Comparison of ENCODE assay signal across 21 mouse cellular contexts in the genomic region with DNA sequence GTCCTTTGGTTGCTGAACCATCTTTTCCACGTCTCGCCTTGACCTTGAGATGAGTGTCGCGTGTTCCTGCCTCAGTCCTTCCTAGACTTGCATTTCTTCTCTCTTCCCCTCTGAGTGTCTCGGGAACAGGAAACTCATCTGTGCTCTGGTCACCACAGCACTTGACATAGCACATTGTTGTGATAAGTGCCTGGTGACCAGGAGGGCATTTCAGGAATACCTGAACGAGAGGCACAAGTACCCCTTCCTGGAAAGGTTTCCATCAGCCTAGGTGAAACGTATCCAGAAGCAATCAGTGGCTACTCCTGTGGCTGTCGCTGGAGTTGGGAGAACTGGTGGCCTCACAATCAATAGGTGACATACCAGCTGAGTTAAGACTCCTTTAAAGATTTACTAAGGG. TPM values are rescaled to one million over a fixed set of nuclear protein-coding genes. Genes with fewer than 3 reads are reported as not detected.
DNase-seq lines count a peak whose midpoint lies in the region; ATAC-seq and TF ChIP-seq lines count a peak whose summit lies in the region.
"Had no signal": no experiment of that assay in that cellular context is flagged by ENCODE, and none has a peak within 500 bp of the region (broad histone marks: within the 10 kb centered on the region; RNA-seq: fewer than 3 reads in every experiment).

No protein-coding gene starts in this region.

- 20% methylated on average over 8 of the region's 8 CpGs for WGBS in heart, embryonic 11.5 days (ENCODE audit: insufficient replicate concordance)
- 15% methylated on average over 8 of the region's 8 CpGs for WGBS in heart, postnatal 0 days
- WGBS in liver, postnatal 0 days (ENCODE audit: insufficient replicate concordance): 40% methylated on average over 8 of the region's 8 CpGs
- 29% methylated on average over 8 of the region's 8 CpGs for WGBS in liver, embryonic 12.5 days (ENCODE audit: insufficient replicate concordance)

- H3K4me2 ChIP-seq in heart, embryonic 11.5 days: peak overlapping the region; percentile 41
- H3K4me2 ChIP-seq in heart, postnatal 0 days (ENCODE audit: low read depth, low read length): peak overlapping the region; percentile 32
- H3K4me2 ChIP-seq in liver, postnatal 0 days (ENCODE audit: low read depth, low read length): no peak overlapping the region
- H3K4me2 ChIP-seq in liver, embryonic 12.5 days: no peak overlapping the region
- H3K4me2 ChIP-seq: forebrain, embryonic 15.5 days; hindbrain, embryonic 13.5 days; midbrain, embryonic 12.5 days; neural tube, embryonic 15.5 days had no signal

- ATAC-seq in heart, embryonic 11.5 days (replicated peaks; ENCODE audit: insufficient number of reproducible peaks, low FRiP score, low TSS enrichment): no peak
- no peak for ATAC-seq in heart, postnatal 0 days (ENCODE audit: insufficient read depth, low read depth)
- no peak for ATAC-seq in liver, postnatal 0 days
- ATAC-seq in liver, embryonic 12.5 days: no peak
- ATAC-seq: forebrain, embryonic 15.5 days had no signal

- H3K27ac ChIP-seq in heart, embryonic 11.5 days (ENCODE audit: low read depth, low read length): peak overlapping the region; percentile 58
- peak overlapping the region; percentile 64; the same call in 1 of the 2 replicates for H3K27ac ChIP-seq in heart, postnatal 0 days (ENCODE audit: low read depth)
- H3K27ac ChIP-seq in liver, postnatal 0 days (ENCODE audit: low read depth): peak overlapping the region; percentile 29; the same call in 1 of the 2 replicates
- no peak overlapping the region for H3K27ac ChIP-seq in liver, embryonic 12.5 days
- H3K27ac ChIP-seq: forebrain, embryonic 15.5 days; hindbrain, embryonic 13.5 days; midbrain, embryonic 12.5 days; neural tube, embryonic 15.5 days had no signal

- no peaks in the 10 kb centered on the region for H3K27me3 ChIP-seq in heart, embryonic 11.5 days (ENCODE audit: control insufficient read depth, insufficient read depth, low read length)
- no peaks in the 10 kb centered on the region for H3K27me3 ChIP-seq in heart, postnatal 0 days (ENCODE audit: control insufficient read depth, insufficient read depth, low read length)
- H3K27me3 ChIP-seq in liver, postnatal 0 days (ENCODE audit: insufficient read depth, low read length): no peaks in the 10 kb centered on the region
- H3K27me3 ChIP-seq in liver, embryonic 12.5 days (replicated peaks): no peaks in the 10 kb centered on the region
- H3K27me3 ChIP-seq: forebrain, embryonic 15.5 days; hindbrain, embryonic 13.5 days; midbrain, embryonic 12.5 days; neural tube, embryonic 15.5 days had no signal

- H3K9ac ChIP-seq in heart, embryonic 11.5 days (ENCODE audit: low read depth, low read length): no peak overlapping the region
- H3K9ac ChIP-seq in heart, postnatal 0 days (replicated peaks; ENCODE audit: low read depth, low read length): 0 out of 2 replicates have a peak overlapping the region, but pooled peaks have one; percentile 37
- no peak overlapping the region for H3K9ac ChIP-seq in liver, postnatal 0 days (replicated peaks)
- no peak overlapping the region for H3K9ac ChIP-seq in liver, embryonic 12.5 days
- H3K9ac ChIP-seq: forebrain, embryonic 15.5 days; hindbrain, embryonic 13.5 days; midbrain, embryonic 12.5 days; neural tube, embryonic 15.5 days had no signal

- H3K4me3 ChIP-seq in heart, embryonic 11.5 days (ENCODE audit: low read depth, low read length): no peak overlapping the region
- H3K4me3 ChIP-seq in heart, postnatal 0 days (ENCODE audit: low read depth, low read length): no peak overlapping the region
- no peak overlapping the region for H3K4me3 ChIP-seq in liver, postnatal 0 days (ENCODE audit: low read depth, low read length)
- no peak overlapping the region for H3K4me3 ChIP-seq in liver, embryonic 12.5 days
- H3K4me3 ChIP-seq: forebrain, embryonic 15.5 days; hindbrain, embryonic 13.5 days; midbrain, embryonic 12.5 days; neural tube, embryonic 15.5 days had no signal

- TF ChIP-seq CTCF in heart, postnatal 0 days (IDR thresholded peaks at IDR 0.05; ENCODE audit: low read depth): no peak
- no peak for TF ChIP-seq CTCF in liver, postnatal 0 days (IDR thresholded peaks at IDR 0.05; ENCODE audit: low read depth)

- no peaks in the 10 kb centered on the region for H3K36me3 ChIP-seq in heart, embryonic 11.5 days (ENCODE audit: control insufficient read depth, insufficient read depth, low read length)
- no peaks in the 10 kb centered on the region for H3K36me3 ChIP-seq in heart, postnatal 0 days (replicated peaks; ENCODE audit: control insufficient read depth, insufficient read depth, low read length)
- no peaks in the 10 kb centered on the region for H3K36me3 ChIP-seq in liver, postnatal 0 days (replicated peaks; ENCODE audit: insufficient read depth, low read length)
- H3K36me3 ChIP-seq in liver, embryonic 12.5 days: no peaks in the 10 kb centered on the region
- H3K36me3 ChIP-seq: forebrain, embryonic 15.5 days; hindbrain, embryonic 13.5 days; midbrain, embryonic 12.5 days; neural tube, embryonic 15.5 days had no signal

- TF ChIP-seq EP300 in heart, postnatal 0 days (IDR thresholded peaks at IDR 0.05; ENCODE audit: low read depth): no peak
- TF ChIP-seq EP300 in liver, postnatal 0 days (IDR thresholded peaks at IDR 0.05; ENCODE audit: low read depth): no peak

- H3K9me3 ChIP-seq in heart, embryonic 11.5 days (replicated peaks; ENCODE audit: control insufficient read depth, low read length): no peaks in the 10 kb centered on the region
- H3K9me3 ChIP-seq in heart, postnatal 0 days (replicated peaks; ENCODE audit: control insufficient read depth, low read length): no peaks in the 10 kb centered on the region
- no peaks in the 10 kb centered on the region for H3K9me3 ChIP-seq in liver, postnatal 0 days (ENCODE audit: low read length)
- H3K9me3 ChIP-seq in liver, embryonic 12.5 days (replicated peaks): no peaks in the 10 kb centered on the region
- H3K9me3 ChIP-seq: forebrain, embryonic 15.5 days; hindbrain, embryonic 13.5 days; midbrain, embryonic 12.5 days; neural tube, embryonic 15.5 days had no signal

- peaks cover 41% of the 10 kb centered on the region for H3K4me1 ChIP-seq in heart, embryonic 11.5 days (ENCODE audit: control insufficient read depth, insufficient read depth, low read length)
- H3K4me1 ChIP-seq in heart, postnatal 0 days (ENCODE audit: control insufficient read depth, insufficient read depth): peaks cover 37% of the 10 kb centered on the region
- peaks cover 16% of the 10 kb centered on the region for H3K4me1 ChIP-seq in liver, postnatal 0 days (ENCODE audit: insufficient read depth)
- H3K4me1 ChIP-seq in liver, embryonic 12.5 days: peaks cover 28% of the 10 kb centered on the region
- H3K4me1 ChIP-seq: midbrain, embryonic 12.5 days had no signal

- DNase-seq in heart, adult 11 months: no peak
- no peak for DNase-seq in heart, postnatal 0 days (ENCODE audit: low spot score)
- no peak for DNase-seq in heart, adult 8-10 months (ENCODE audit: low spot score)
- no peak for DNase-seq in liver, postnatal 0 days
- DNase-seq in lung, postnatal 36 days: peak; percentile 68
- DNase-seq in left cerebral cortex, adult 9 months (ENCODE audit: low spot score in 2 of 2): no peak
- DNase-seq: adrenal gland, postnatal 36 days; cerebellum, adult 9-10 months; kidney, adult 2 months; kidney, postnatal 36 days; layer of hippocampus, postnatal 36 days; right cerebral cortex, adult 18-20 months; right cerebral cortex, postnatal 4 days; thymus, adult 2 months; thymus, postnatal 4 days had no signal

RNA-seq across cellular contexts. Expression of a gene that starts 47.5 kb away (rescaled TPM):
- polyA plus RNA-seq in heart, embryonic 11.5 days (2014; fragmentation: Nextera tagmentation; extraction: Ambion mirVana): 25.3 and 31.0 TPM in 2 replicates
- total RNA-seq in heart, postnatal 0 days (2014; rRNA removed; ENCODE audit: low replicate concordance): 16.4 and 22.5 TPM in 2 replicates
- 19.4 and 21.3 TPM in 2 replicates for polyA plus RNA-seq in heart, postnatal 0 days (2015; fragmentation: Nextera tagmentation; extraction: Ambion mirVana)
- total RNA-seq in heart, adult 8-10 months (2022): 10 to 100 TPM; 63.6 to 67.4 (median 65.5) TPM
- 21.5 and 23.2 TPM in 2 replicates for polyA plus RNA-seq in liver, postnatal 0 days (2015; fragmentation: Nextera tagmentation; extraction: Ambion mirVana)
- 17.8 and 18.8 TPM in 2 replicates for polyA plus RNA-seq in liver, embryonic 12.5 days (2016; fragmentation: Nextera tagmentation; extraction: Ambion mirVana)

Comparison
In these comparisons a context has a peak if more than half of its experiments do, and no peak if none do; other contexts are left out.
1. H3K4me2 ChIP-seq: peak in heart, embryonic 11.5 days (single experiment) and heart, postnatal 0 days (single experiment); none in liver, postnatal 0 days (single experiment) and liver, embryonic 12.5 days (single experiment).